7 mouse cellular contexts compared by ENCODE assay signal in the genomic region with DNA sequence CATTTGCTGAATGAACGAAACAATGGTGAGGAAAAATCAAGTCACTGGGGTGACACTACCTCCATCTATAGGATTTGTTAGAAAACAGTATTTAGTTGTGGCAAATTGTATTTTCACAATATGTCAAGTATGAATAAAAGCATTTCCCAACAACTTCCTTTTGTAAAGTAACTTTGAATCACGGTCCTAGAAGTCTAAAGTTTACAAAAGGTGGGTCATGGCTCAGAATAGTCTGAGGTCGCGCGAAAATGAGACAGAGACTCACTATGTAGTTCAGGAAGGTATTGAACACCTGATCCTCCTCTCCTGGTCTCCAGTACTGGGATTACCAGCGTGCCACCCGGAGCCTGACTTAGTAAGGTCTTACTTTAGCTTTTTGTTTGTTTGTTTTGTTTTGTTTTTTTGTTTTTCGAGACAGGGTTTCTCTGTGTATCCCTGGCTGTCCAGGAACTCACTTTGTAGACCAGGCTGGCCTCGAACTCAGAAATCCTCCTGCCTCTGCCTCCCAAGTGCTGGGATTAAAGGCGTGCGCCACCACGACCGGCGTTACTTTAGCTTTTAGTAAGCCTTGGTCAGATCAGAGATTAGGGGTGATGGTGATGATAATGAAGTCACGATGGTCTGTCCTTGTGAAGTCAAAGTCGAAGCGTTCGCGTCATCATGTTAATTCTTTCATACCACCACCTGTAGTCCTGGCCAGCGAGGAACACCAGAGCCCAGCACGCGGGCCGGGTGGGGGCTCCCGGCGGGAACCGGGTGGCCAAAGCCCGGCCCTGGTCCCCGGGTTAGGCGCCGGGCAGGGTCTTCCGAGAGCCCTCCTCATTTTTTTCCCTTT. TPM values are rescaled to one million over a fixed set of nuclear protein-coding genes. Genes with fewer than 3 reads are reported as not detected.
DNase-seq lines count a peak whose midpoint lies in the region; ATAC-seq and TF ChIP-seq lines count a peak whose summit lies in the region.

A gene (plus strand): TSS at position 689 of the 835 bp plus-strand sequence.

- no peaks in the 10 kb centered on the region for H3K27me3 ChIP-seq in neural tube, embryonic 11.5 days (ENCODE audit: control insufficient read depth, insufficient read depth, low read length)
- no peaks in the 10 kb centered on the region for H3K27me3 ChIP-seq in midbrain, embryonic 12.5 days

- H3K9me3 ChIP-seq in neural tube, embryonic 11.5 days (ENCODE audit: control insufficient read depth, low read length): no peaks in the 10 kb centered on the region
- H3K9me3 ChIP-seq in midbrain, embryonic 12.5 days: no peaks in the 10 kb centered on the region

- no peak for TF ChIP-seq POLR2A in bone marrow, adult 2 months (IDR thresholded peaks at IDR 0.05; ENCODE audit: borderline replicate concordance, control insufficient read depth, low read depth, low read length)

- peak within 1 kb of the TSS; percentile 63 for H3K4me3 ChIP-seq in neural tube, embryonic 11.5 days (ENCODE audit: low read depth, low read length)
- peak within 1 kb of the TSS; percentile 74 for H3K4me3 ChIP-seq in bone marrow, adult 2 months (replicated peaks; ENCODE audit: control insufficient read depth, low read depth, low read length)
- peak within 1 kb of the TSS; percentile 63 for H3K4me3 ChIP-seq in midbrain, embryonic 12.5 days

- ATAC-seq in neural tube, embryonic 11.5 days (ENCODE audit: insufficient read depth, low FRiP score, low TSS enrichment): no peak; the same call in 1 of the 2 replicates
- ATAC-seq in midbrain, embryonic 12.5 days (ENCODE audit: low FRiP score, low read depth): no peak

- DNase-seq in neural tube, embryonic 11.5 days (ENCODE audit: low spot score): no peak
- no peak for DNase-seq in neural tube, embryonic 10.5 days (ENCODE audit: extremely low spot score, low spot score)
- DNase-seq in gonadal fat pad, adult 2 months (ENCODE audit: low read depth): no peak
- no peak for DNase-seq in layer of hippocampus, postnatal 10 days (ENCODE audit: low spot score in 2 of 2)
- DNase-seq in right cerebral cortex, adult 2 months (ENCODE audit: low spot score in 2 of 2): no peak

- no peaks in the 10 kb centered on the region for H3K4me1 ChIP-seq in neural tube, embryonic 11.5 days (ENCODE audit: control insufficient read depth, insufficient read depth, low read length)
- H3K4me1 ChIP-seq in bone marrow, adult 2 months (ENCODE audit: control insufficient read depth, insufficient read depth, low read length): no peaks in the 10 kb centered on the region; the same call in 1 of the 2 replicates
- H3K4me1 ChIP-seq in midbrain, embryonic 12.5 days: peaks cover 5% of the 10 kb centered on the region; the same call in 1 of the 2 replicates

- peak within 1 kb of the TSS; percentile 78 for H3K9ac ChIP-seq in neural tube, embryonic 11.5 days (ENCODE audit: low read length)
- H3K9ac ChIP-seq in midbrain, embryonic 12.5 days (replicated peaks): peak within 1 kb of the TSS; percentile 70

- TF ChIP-seq CTCF in bone marrow, adult 2 months (IDR thresholded peaks at IDR 0.05; ENCODE audit: control insufficient read depth, insufficient read depth, low read length): no peak

- WGBS in neural tube, embryonic 11.5 days: 33% methylated on average over 31 of the region's 31 CpGs
- WGBS in bone marrow, adult 2 months: 19% methylated on average over 31 of the region's 31 CpGs
- whole genome bisulfite sequencing in midbrain, embryonic 12.5 days: 30% methylated on average over 31 of the region's 31 CpGs

- H3K27ac ChIP-seq in neural tube, embryonic 11.5 days (ENCODE audit: low read depth, low read length): peak within 1 kb of the TSS; percentile 86
- peak within 1 kb of the TSS; percentile 85 for H3K27ac ChIP-seq in bone marrow, adult 2 months (ENCODE audit: control insufficient read depth, insufficient read depth, low read depth, low read length, poor library complexity)
- peak within 1 kb of the TSS; percentile 93 for H3K27ac ChIP-seq in midbrain, embryonic 12.5 days (replicated peaks)

- no peaks in the 10 kb centered on the region for H3K36me3 ChIP-seq in neural tube, embryonic 11.5 days (ENCODE audit: control insufficient read depth, insufficient read depth, low read length)
- no peaks in the 10 kb centered on the region for H3K36me3 ChIP-seq in midbrain, embryonic 12.5 days

- H3K4me2 ChIP-seq in neural tube, embryonic 11.5 days (ENCODE audit: low read depth): peak within 1 kb of the TSS; percentile 81
- H3K4me2 ChIP-seq in midbrain, embryonic 12.5 days (replicated peaks): peak within 1 kb of the TSS; percentile 60

RNA-seq across cellular contexts. Expression of the gene that starts here (rescaled TPM):
- 7.4 and 9.5 TPM in 2 replicates for polyA plus RNA-seq in neural tube, embryonic 11.5 days (2014; fragmentation: Nextera tagmentation; extraction: Ambion mirVana)
- 15.1 and 16.3 TPM in 2 replicates for polyA plus RNA-seq in bone marrow, adult 2 months (2011; ENCODE audit: insufficient read depth, insufficient read length, low replicate concordance, missing spikeins)
- polyA plus RNA-seq in gonadal fat pad, adult 2 months (2012; rRNA removed): 33.5 and 40.2 TPM in 2 replicates
- 10 to 100 TPM; 21.8 to 22.4 TPM for total RNA-seq in layer of hippocampus, postnatal 10 days (2021)
- polyA plus RNA-seq in midbrain, embryonic 12.5 days (2016; fragmentation: Nextera tagmentation; extraction: Ambion mirVana): 7.5 and 7.6 TPM in 2 replicates
